Mouse (Mus musculus) stomach, postnatal 0 days (tissue): ENCODE measurements around the gene Mcur1.

ENCODE experiments used
- CTCF ChIP-seq: IDR thresholded peaks from 2 replicates; pipeline ENCODE4 v1.5.1; 2016; ENCODE audit warnings: antibody characterized with exemption, low read depth, mild to moderate bottlenecking, moderate library complexity
- EP300 ChIP-seq: optimal IDR thresholded peaks from 2 replicates; pipeline ENCODE3; 2016; ENCODE audit warnings: antibody characterized with exemption

DNA sequence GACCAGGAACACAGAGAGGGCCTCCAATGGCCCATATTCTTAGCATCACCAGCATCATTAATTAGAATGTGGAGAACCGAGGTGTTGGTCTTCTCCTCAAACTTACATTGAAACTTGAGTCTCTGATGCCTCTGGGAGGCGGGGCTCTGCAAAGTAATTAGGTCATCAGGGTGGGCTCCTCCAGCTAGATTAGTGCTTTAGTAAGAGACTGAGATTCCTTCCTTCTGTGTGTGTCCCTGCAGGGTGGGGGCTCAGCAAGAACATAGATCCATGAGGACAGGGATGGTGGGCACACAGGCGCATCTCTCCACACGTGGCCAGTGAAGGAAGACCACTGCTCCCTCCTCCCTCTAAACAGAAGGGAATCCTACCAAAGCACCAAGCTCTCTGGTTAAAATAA is 26.0 kb downstream of the Mcur1 start:
- no peak for TF ChIP-seq EP300
- no peak for TF ChIP-seq CTCF
